Mouse (Mus musculus): ENCODE measurements around the gene Uqcc3. TPM values are rescaled to one million over a fixed set of nuclear protein-coding genes. Genes with fewer than 3 reads are reported as not detected.

Uqcc3 gene
- polyA plus RNA-seq (2015; fragmentation: Nextera tagmentation; extraction: Ambion mirVana): 70.9 and 75.2 TPM in 2 replicates

GRCm38 (mm10) chr19:8880311-8881033, at the start of gene Uqcc3:
Gene Uqcc3 (minus strand): TSS chr19:8880923.

GRCm38 (mm10) chr19:8929224-8930088, 48.7 kb upstream of the Uqcc3 start, which contains the start of the genes Rom1 and Eml3:
Gene Rom1 (minus strand): TSS chr19:8929356.
Gene Eml3 (plus strand): TSS chr19:8929552.

GRCm38 (mm10) chr19:8920073-8920736, 39.5 kb upstream of the Uqcc3 start, which contains the start of gene B3gat3:
Gene B3gat3 (plus strand): TSS chr19:8920374.

GRCm38 (mm10) chr19:8897865-8898495, 17.3 kb upstream of the Uqcc3 start, which contains the start of gene Ganab:
Gene Ganab (plus strand): TSS chr19:8898071.

GRCm38 (mm10) chr19:8892829-8893766, 12.4 kb upstream of the Uqcc3 start, which contains the start of gene Ints5:
Gene Ints5 (plus strand): TSS chr19:8893005.

GRCm38 (mm10) chr19:8888511-8889385, 8.0 kb upstream of the Uqcc3 start, which contains the start of the genes 1810009A15Rik and Gm49416:
Gene 1810009A15Rik (plus strand): TSS chr19:8888853.
Gene Gm49416 (plus strand): TSS chr19:8888926.

GRCm38 (mm10) chr19:8883616-8884015, 2.9 kb upstream of the Uqcc3 start, which contains the start of the genes Lbhd1 and Gm49403:
Gene Lbhd1 (plus strand): TSS chr19:8883732.
Gene Gm49403 (plus strand): TSS chr19:8883930.

GRCm38 (mm10) chr19:8871267-8872186, 9.2 kb downstream of the Uqcc3 start, which contains the start of gene Ubxn1:
Gene Ubxn1 (plus strand): TSS chr19:8871496.

GRCm38 (mm10) chr19:8850402-8850901, 30.3 kb downstream of the Uqcc3 start, which contains the start of gene Lrrn4cl:
Gene Lrrn4cl (plus strand): TSS chr19:8850768.

GRCm38 (mm10) chr19:8839103-8839907, 41.4 kb downstream of the Uqcc3 start, which contains the start of gene Gng3:
Gene Gng3 (minus strand): TSS chr19:8839194.

GRCm38 (mm10) chr19:8837251-8837791, 43.4 kb downstream of the Uqcc3 start, which contains the start of gene Bscl2:
Gene Bscl2 (plus strand): TSS chr19:8837467.

Small RNA genes within 50 kb of the gene (microRNA-seq; reads per million reads assigned to microRNA genes)
- gene Mir5136: not detected

Other genes starting within 250 kb of the Uqcc3 start
- gene Chrm1, start 217.1 kb downstream of the Uqcc3 start, polyA plus RNA-seq (2015; fragmentation: Nextera tagmentation; extraction: Ambion mirVana): 0.71 and 0.81 TPM in 2 replicates
- 178 and 184 TPM in 2 replicates for gene Slc3a2, start 157.6 kb downstream of the Uqcc3 start, polyA plus RNA-seq (2015; fragmentation: Nextera tagmentation; extraction: Ambion mirVana)
- 76.3 and 80.4 TPM in 2 replicates for gene Wdr74, start 145.1 kb downstream of the Uqcc3 start, polyA plus RNA-seq (2015; fragmentation: Nextera tagmentation; extraction: Ambion mirVana)
- gene 1700092M07Rik, start 140.2 kb downstream of the Uqcc3 start, polyA plus RNA-seq (2015; fragmentation: Nextera tagmentation; extraction: Ambion mirVana): 0.85 and 2.0 TPM in 2 replicates
- 86.2 and 95.5 TPM in 2 replicates for gene Stx5a, start 139.5 kb downstream of the Uqcc3 start, polyA plus RNA-seq (2015; fragmentation: Nextera tagmentation; extraction: Ambion mirVana)
- gene Nxf1, start 123.8 kb downstream of the Uqcc3 start, polyA plus RNA-seq (2015; fragmentation: Nextera tagmentation; extraction: Ambion mirVana): 63.2 and 80.5 TPM in 2 replicates
- gene Tmem223, start 109.9 kb downstream of the Uqcc3 start, polyA plus RNA-seq (2015; fragmentation: Nextera tagmentation; extraction: Ambion mirVana): 257 and 285 TPM in 2 replicates
- 31.8 and 35.1 TPM in 2 replicates for gene Tmem179b, start 106.5 kb downstream of the Uqcc3 start, polyA plus RNA-seq (2015; fragmentation: Nextera tagmentation; extraction: Ambion mirVana)
- 23.3 and 25.3 TPM in 2 replicates for gene Taf6l, start 94.5 kb downstream of the Uqcc3 start, polyA plus RNA-seq (2015; fragmentation: Nextera tagmentation; extraction: Ambion mirVana)
- gene Polr2g, start 82.3 kb downstream of the Uqcc3 start, polyA plus RNA-seq (2015; fragmentation: Nextera tagmentation; extraction: Ambion mirVana): 167 and 188 TPM in 2 replicates
- gene Zbtb3, start 78.4 kb downstream of the Uqcc3 start, polyA plus RNA-seq (2015; fragmentation: Nextera tagmentation; extraction: Ambion mirVana): 5.0 and 5.5 TPM in 2 replicates
- gene Ttc9c, start 61.6 kb downstream of the Uqcc3 start, polyA plus RNA-seq (2015; fragmentation: Nextera tagmentation; extraction: Ambion mirVana): 45.1 and 45.3 TPM in 2 replicates
- 6.9 and 7.5 TPM in 2 replicates for gene Hnrnpul2, start 60.9 kb downstream of the Uqcc3 start, polyA plus RNA-seq (2015; fragmentation: Nextera tagmentation; extraction: Ambion mirVana)
- not detected in 2 replicates for gene AC129217.1, start 51.1 kb downstream of the Uqcc3 start, polyA plus RNA-seq (2015; fragmentation: Nextera tagmentation; extraction: Ambion mirVana)
- 124 and 129 TPM in 2 replicates for gene Bscl2, start 43.5 kb downstream of the Uqcc3 start, polyA plus RNA-seq (2015; fragmentation: Nextera tagmentation; extraction: Ambion mirVana)
- gene Gng3, start 41.7 kb downstream of the Uqcc3 start, polyA plus RNA-seq (2015; fragmentation: Nextera tagmentation; extraction: Ambion mirVana): 623 and 651 TPM in 2 replicates
- gene Lrrn4cl, start 30.2 kb downstream of the Uqcc3 start, polyA plus RNA-seq (2015; fragmentation: Nextera tagmentation; extraction: Ambion mirVana): 1.4 and 2.2 TPM in 2 replicates
- 150 and 155 TPM in 2 replicates for gene Ubxn1, start 9.4 kb downstream of the Uqcc3 start, polyA plus RNA-seq (2015; fragmentation: Nextera tagmentation; extraction: Ambion mirVana)
- 19.7 and 26.1 TPM in 2 replicates for gene Lbhd1, start 2.8 kb upstream of the Uqcc3 start, polyA plus RNA-seq (2015; fragmentation: Nextera tagmentation; extraction: Ambion mirVana)
- gene Gm49403, start 3.0 kb upstream of the Uqcc3 start, polyA plus RNA-seq (2015; fragmentation: Nextera tagmentation; extraction: Ambion mirVana): not detected in 2 replicates
- gene 1810009A15Rik, start 7.9 kb upstream of the Uqcc3 start, polyA plus RNA-seq (2015; fragmentation: Nextera tagmentation; extraction: Ambion mirVana): 43.2 and 44.0 TPM in 2 replicates
- gene Gm49416, start 8.0 kb upstream of the Uqcc3 start, polyA plus RNA-seq (2015; fragmentation: Nextera tagmentation; extraction: Ambion mirVana): 0.21 TPM in 1 of 2 replicates, not detected in the other
- 21.7 and 23.3 TPM in 2 replicates for gene Ints5, start 12.1 kb upstream of the Uqcc3 start, polyA plus RNA-seq (2015; fragmentation: Nextera tagmentation; extraction: Ambion mirVana)
- 47.1 and 53.9 TPM in 2 replicates for gene Ganab, start 17.1 kb upstream of the Uqcc3 start, polyA plus RNA-seq (2015; fragmentation: Nextera tagmentation; extraction: Ambion mirVana)
- gene B3gat3, start 39.5 kb upstream of the Uqcc3 start, polyA plus RNA-seq (2015; fragmentation: Nextera tagmentation; extraction: Ambion mirVana): 83.2 and 86.3 TPM in 2 replicates
- 5.2 and 5.4 TPM in 2 replicates for gene Rom1, start 48.4 kb upstream of the Uqcc3 start, polyA plus RNA-seq (2015; fragmentation: Nextera tagmentation; extraction: Ambion mirVana)
- 14.3 and 15.3 TPM in 2 replicates for gene Eml3, start 48.6 kb upstream of the Uqcc3 start, polyA plus RNA-seq (2015; fragmentation: Nextera tagmentation; extraction: Ambion mirVana)
- gene Mta2, start 61.0 kb upstream of the Uqcc3 start, polyA plus RNA-seq (2015; fragmentation: Nextera tagmentation; extraction: Ambion mirVana): 58.6 and 60.1 TPM in 2 replicates
- gene Tut1, start 72.9 kb upstream of the Uqcc3 start, polyA plus RNA-seq (2015; fragmentation: Nextera tagmentation; extraction: Ambion mirVana): 15.0 and 18.8 TPM in 2 replicates
- 250 and 257 TPM in 2 replicates for gene Eef1g, start 86.1 kb upstream of the Uqcc3 start, polyA plus RNA-seq (2015; fragmentation: Nextera tagmentation; extraction: Ambion mirVana)
- gene Ahnak, start 108.4 kb upstream of the Uqcc3 start, polyA plus RNA-seq (2015; fragmentation: Nextera tagmentation; extraction: Ambion mirVana): 9.2 and 15.0 TPM in 2 replicates
- gene Scgb1a1, start 207.0 kb upstream of the Uqcc3 start, polyA plus RNA-seq (2015; fragmentation: Nextera tagmentation; extraction: Ambion mirVana): not detected in 2 replicates